Mouse (Mus musculus) stomach, postnatal 0 days (tissue): ENCODE results near the gene Bloc1s4. TPM values are rescaled to one million over a fixed set of nuclear protein-coding genes. Genes with fewer than 3 reads are reported as not detected.
A peak's percentile ranks its signal among the peaks of the same experiment; 100 is the strongest.

ENCODE experiments used
- ATAC-seq: fragments of 200-750 bp; cut with Nextera tagmentation; 2 replicates; pipeline ENCODE4 v1.8.0; 2017; ENCODE audit not compliant: low FRiP score, low TSS enrichment
- DNase-seq: peaks from one replicate; pipeline ENCODE4 v3.0.0-alpha.2; 2016; ENCODE audit warnings: low spot score
- H3K27ac ChIP-seq: fragments of 300-500 bp; sonication (generic); replicated peaks from 2 replicates; pipeline ENCODE4 v1.5.1; 2014; ENCODE audit warnings: mild to moderate bottlenecking, control low read depth
- H3K27me3 ChIP-seq: fragments of 300-500 bp; sonication (generic); 2 replicates; pipeline ENCODE4 v1.6.1; 2014; ENCODE audit warnings: low read length; ENCODE audit not compliant: control insufficient read depth, insufficient read depth
- H3K36me3 ChIP-seq: fragments of 300-500 bp; sonication (generic); 2 replicates; pipeline ENCODE4 v1.6.1; 2014; ENCODE audit warnings: low read length, mixed read lengths; ENCODE audit not compliant: control insufficient read depth, insufficient read depth
- H3K4me1 ChIP-seq: fragments of 300-500 bp; sonication (generic); replicated peaks from 2 replicates; pipeline ENCODE4 v1.6.1; 2014; ENCODE audit warnings: antibody characterized with exemption; ENCODE audit not compliant: control insufficient read depth, insufficient read depth
- H3K4me2 ChIP-seq: fragments of 300-500 bp; sonication (generic); replicated peaks from 2 replicates; pipeline ENCODE4 v1.6.1; 2014; ENCODE audit warnings: low read depth, mild to moderate bottlenecking, control low read depth, moderate library complexity
- H3K4me3 ChIP-seq: fragments of 300-500 bp; sonication (generic); 2 replicates; pipeline ENCODE4 v1.5.1; 2014; ENCODE audit warnings: low read depth, low read length, control low read depth
- H3K9ac ChIP-seq: fragments of 300-500 bp; sonication (generic); 2 replicates; pipeline ENCODE4 v1.6.1; 2014; ENCODE audit warnings: mild to moderate bottlenecking, low read length, control low read depth, mixed read lengths
- H3K9me3 ChIP-seq: fragments of 300-500 bp; sonication (generic); 2 replicates; pipeline ENCODE4 v1.6.1; 2016; ENCODE audit warnings: low read length; ENCODE audit not compliant: control insufficient read depth
- CTCF ChIP-seq: IDR thresholded peaks from 2 replicates; pipeline ENCODE4 v1.5.1; 2016; ENCODE audit warnings: antibody characterized with exemption, low read depth, mild to moderate bottlenecking, moderate library complexity
- EP300 ChIP-seq: optimal IDR thresholded peaks from 2 replicates; pipeline ENCODE3; 2016; ENCODE audit warnings: antibody characterized with exemption
- WGBS: fragments of 180-500 bp; shearing (Covaris S2); extraction: QIAGEN DNeasy Blood & Tissue Kit; methylation state at CpG from one replicate; pipeline ENCODE4 v1.1.7; 2014; 5-methylcytosine and 5-hydroxymethylcytosine counted together
- polyA plus RNA-seq: library from polyadenylated mRNA; unstranded; fragments of >200 nt; fragmentation: Nextera tagmentation; extraction: Ambion mirVana; gene quantifications from 2 replicates; pipeline ENCODE4 v1.2.1, GENCODE M21; 2015

The Bloc1s4 gene
- polyA plus RNA-seq, 1 experiment from 2014 or later: 21.4 TPM

- 62% methylated on average over 3 of the region's 3 CpGs for WGBS
- H3K36me3 ChIP-seq: no peaks in the 10 kb centered on the region
- H3K4me2 ChIP-seq: no peak overlapping the region
- no peak overlapping the region for H3K27ac ChIP-seq
- H3K4me1 ChIP-seq: no peaks in the 10 kb centered on the region
- DNase-seq (no peak), ATAC-seq (no peak)
- H3K4me3 ChIP-seq: no peak overlapping the region
- no peaks in the 10 kb centered on the region for H3K27me3 ChIP-seq
- TF ChIP-seq EP300 (no peak), CTCF (no peak)
- no peaks in the 10 kb centered on the region for H3K9me3 ChIP-seq
- H3K9ac ChIP-seq: no peak overlapping the region
Measured at GRCm38 (mm10) chr5:36769603-36770002, 21.2 kb upstream of the Bloc1s4 start.

- H3K9me3 ChIP-seq: no peaks in the 10 kb centered on the region
- H3K36me3 ChIP-seq: no peaks in the 10 kb centered on the region
- H3K9ac ChIP-seq: no peak overlapping the region
- TF ChIP-seq EP300 (no peak), CTCF (no peak)
- 30% methylated on average over 10 of the region's 10 CpGs for WGBS
- ATAC-seq (no peak), DNase-seq (no peak)
- no peak overlapping the region for H3K27ac ChIP-seq
- H3K4me3 ChIP-seq: no peak overlapping the region
- no peak overlapping the region for H3K4me2 ChIP-seq
- no peaks in the 10 kb centered on the region for H3K27me3 ChIP-seq
- H3K4me1 ChIP-seq: no peaks in the 10 kb centered on the region
Measured at GRCm38 (mm10) chr5:36766958-36767703, 18.7 kb upstream of the Bloc1s4 start.

- H3K4me1 ChIP-seq: no peaks in the 10 kb centered on the region
- no peak overlapping the region for H3K4me3 ChIP-seq
- no peak for ATAC-seq
- no peak overlapping the region for H3K27ac ChIP-seq
- no peak for DNase-seq
- H3K27me3 ChIP-seq: no peaks in the 10 kb centered on the region
- 28% methylated on average over 4 of the region's 4 CpGs for WGBS
- H3K9ac ChIP-seq: no peak overlapping the region
- H3K4me2 ChIP-seq: no peak overlapping the region
- no peak for TF ChIP-seq EP300
- no peak for TF ChIP-seq CTCF
- H3K36me3 ChIP-seq: no peaks in the 10 kb centered on the region
- H3K9me3 ChIP-seq: no peaks in the 10 kb centered on the region
Measured at GRCm38 (mm10) chr5:36759848-36760247, 11.4 kb upstream of the Bloc1s4 start.

- Histone ChIP-seq H3K9ac (no peak overlapping the region), H3K9me3 (no peaks in the 10 kb centered on the region), H3K27ac (no peak overlapping the region), H3K4me2 (no peak overlapping the region), H3K4me3 (no peak overlapping the region), H3K27me3 (no peaks in the 10 kb centered on the region), H3K36me3 (no peaks in the 10 kb centered on the region), H3K4me1 (no peaks in the 10 kb centered on the region)
- no peak for DNase-seq
- ATAC-seq: no peak
- TF ChIP-seq EP300 (no peak), CTCF (peak; percentile 65)
- WGBS: 68% methylated on average over 5 of the region's 5 CpGs
Measured at GRCm38 (mm10) chr5:36757033-36757432, 8.6 kb upstream of the Bloc1s4 start.

GRCm38 (mm10) chr5:36750119-36751078, 1.9 kb upstream of the Bloc1s4 start:
- DNase-seq (no peak), ATAC-seq (no peak)
- TF ChIP-seq CTCF (peak; percentile 65), EP300 (no peak)
- WGBS: 72% methylated on average over 9 of the region's 9 CpGs
- no peak overlapping the region for H3K9ac ChIP-seq
- H3K4me2 ChIP-seq: no peak overlapping the region
- no peak overlapping the region for H3K27ac ChIP-seq
- H3K36me3 ChIP-seq: no peaks in the 10 kb centered on the region; the same call in 1 of the 2 replicates
- no peaks in the 10 kb centered on the region for H3K27me3 ChIP-seq
- no peak overlapping the region for H3K4me3 ChIP-seq
- H3K4me1 ChIP-seq: no peaks in the 10 kb centered on the region
- no peaks in the 10 kb centered on the region for H3K9me3 ChIP-seq
